Mouse (Mus musculus) G1E (cell line): Measurements from ENCODE around the gene Prrg4. TPM values are rescaled to one million over a fixed set of nuclear protein-coding genes. Genes with fewer than 3 reads are reported as not detected.

Source experiments
- ATAC-seq: 2 replicates; pipeline ENCODE4 v1.8.0; 2016; ENCODE audit warnings: mild to moderate bottlenecking; ENCODE audit not compliant: insufficient number of reproducible peaks, poor library complexity, low FRiP score, severe bottlenecking; ENCODE audit errors: extremely low read depth
- DNase-seq: peaks from one replicate; pipeline ENCODE4 v3.0.0; 2012; ENCODE audit warnings: low spot score
- H3K27me3 ChIP-seq: 2 replicates; pipeline ENCODE4 v1.6.1; 2012; ENCODE audit warnings: mild to moderate bottlenecking, low read length, inconsistent platforms; ENCODE audit not compliant: insufficient read depth
- H3K36me3 ChIP-seq: replicated peaks from 2 replicates; pipeline ENCODE3; 2012; ENCODE audit warnings: mild to moderate bottlenecking, inconsistent platforms
- H3K4me1 ChIP-seq: 2 replicates; pipeline ENCODE4 v1.6.1; 2012; ENCODE audit warnings: low read depth, low read length, inconsistent platforms, mixed read lengths; ENCODE audit not compliant: insufficient read depth
- H3K4me3 ChIP-seq: 2 replicates; pipeline ENCODE4 v1.5.1; 2012; ENCODE audit warnings: low read depth, mild to moderate bottlenecking, inconsistent platforms, low read length, moderate library complexity, mixed read lengths
- H3K9me3 ChIP-seq: replicated peaks from 2 replicates; pipeline ENCODE4 v1.6.1; 2012; ENCODE audit warnings: inconsistent platforms
- CTCF ChIP-seq: IDR thresholded peaks from 2 replicates; pipeline ENCODE4 v1.5.1; 2012; ENCODE audit warnings: low read depth, low read length, inconsistent platforms, mixed read lengths
- GATA1 ChIP-seq: IDR thresholded peaks from 2 replicates; pipeline ENCODE4 v1.6.1; 2012; ENCODE audit warnings: borderline replicate concordance, low read length, inconsistent platforms, mixed read lengths
- GATA2 ChIP-seq: IDR thresholded peaks from 2 replicates; pipeline ENCODE4 v1.6.1; 2012; ENCODE audit warnings: low read depth, low read length, inconsistent platforms, borderline replicate concordance
- POLR2AphosphoS5 ChIP-seq: IDR thresholded peaks from 2 replicates; pipeline ENCODE4 v1.6.1; 2012; ENCODE audit warnings: low read depth, low read length, inconsistent platforms; ENCODE audit not compliant: insufficient replicate concordance
- TAL1 ChIP-seq: conservative IDR thresholded peaks from 2 replicates; pipeline ENCODE4 v1.6.1; 2012; ENCODE audit warnings: low read depth, low read length, inconsistent platforms, mixed read lengths
- polyA plus RNA-seq: library from polyadenylated mRNA; stranded (reverse); fragments of >175 nt; gene quantifications from 2 replicates; pipeline ENCODE4 v1.2.3, GENCODE M21; 2012
- total RNA-seq, 2 experiments: library from RNA; stranded (forward) in 1 of 2; stranded (reverse) in 1 of 2; fragments of 200-1000 nt in 1 of 2; fragments of >200 nt in 1 of 2; fragmentation: Nextera tagmentation in 1 of 2; gene quantifications; 2 replicates each; pipeline ENCODE4 v1.2.3; 2014 to 2017

Gene Prrg4
- total and polyA plus RNA-seq, 3 experiments: 0.05 TPM; not detected in 2

DNA sequence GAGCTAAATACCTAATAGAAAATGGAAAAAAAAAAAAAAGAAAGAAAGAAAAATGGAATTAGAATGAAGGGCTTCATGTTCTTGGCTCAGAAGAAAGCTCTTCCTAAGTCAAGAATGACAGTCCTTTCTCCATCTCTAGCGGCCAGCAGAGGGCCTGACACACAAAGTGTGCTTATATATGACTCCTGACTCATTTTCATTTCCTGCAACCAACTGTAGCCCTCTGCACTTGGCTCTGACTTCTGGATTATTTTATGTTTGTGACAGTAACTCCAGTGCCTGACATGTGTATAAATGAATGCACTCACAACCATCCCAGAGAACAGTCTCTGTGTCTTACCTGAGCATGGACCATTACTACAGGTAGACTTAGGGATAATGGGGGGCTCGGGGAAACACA, 2.0 kb downstream of the Prrg4 start:
- no peaks in the 10 kb centered on the region for H3K36me3 ChIP-seq
- no peak for ATAC-seq
- H3K9me3 ChIP-seq: no peaks in the 10 kb centered on the region
- peaks cover 5% of the 10 kb centered on the region; the same call in 1 of the 2 replicates for H3K4me1 ChIP-seq
- H3K4me3 ChIP-seq: no peak overlapping the region
- TF ChIP-seq POLR2AphosphoS5: no peak
- no peak for TF ChIP-seq TAL1
- TF ChIP-seq GATA1: no peak
- no peak for TF ChIP-seq GATA2
- no peak for TF ChIP-seq CTCF
- H3K27me3 ChIP-seq: peaks cover 22% of the 10 kb centered on the region
- no peak for DNase-seq

- DNase-seq: no peak
- TF ChIP-seq POLR2AphosphoS5: no peak
- no peak for TF ChIP-seq GATA1
- TF ChIP-seq CTCF: no peak
- TF ChIP-seq GATA2: no peak
- no peak for TF ChIP-seq TAL1
- Histone ChIP-seq H3K9me3 (no peaks in the 10 kb centered on the region), H3K27me3 (peaks cover 22% of the 10 kb centered on the region), H3K4me1 (peaks cover 5% of the 10 kb centered on the region; the same call in 1 of the 2 replicates), H3K36me3 (no peaks in the 10 kb centered on the region), H3K4me3 (no peak overlapping the region)
- ATAC-seq: no peak
Measured at GRCm38 (mm10) chr2:104846638-104847414, 2.9 kb downstream of the Prrg4 start.

DNA sequence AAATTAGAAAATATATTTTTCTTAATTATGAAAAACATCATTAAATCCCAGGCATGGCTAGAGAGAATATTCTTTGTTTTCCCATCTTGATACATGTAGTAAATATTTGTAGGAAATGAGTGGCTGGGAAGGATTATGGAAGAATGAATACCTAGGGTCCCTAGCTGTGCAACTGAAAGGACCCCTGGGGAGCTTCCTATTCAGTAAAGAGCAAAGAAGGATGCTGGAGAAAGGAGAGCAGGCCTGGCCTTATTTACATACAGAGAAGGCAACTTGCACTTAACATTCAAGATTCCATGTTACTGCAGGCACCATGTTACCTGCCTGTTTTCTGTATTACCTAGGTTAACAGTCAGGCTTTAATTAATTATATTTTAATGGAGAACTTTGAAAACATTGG, 7.1 kb downstream of the Prrg4 start:
- ATAC-seq (no peak), DNase-seq (no peak)
- TF ChIP-seq POLR2AphosphoS5: no peak
- TF ChIP-seq GATA2: no peak
- TF ChIP-seq TAL1: no peak
- no peak for TF ChIP-seq CTCF
- no peak for TF ChIP-seq GATA1
- Histone ChIP-seq H3K9me3 (no peaks in the 10 kb centered on the region), H3K27me3 (peaks cover 9% of the 10 kb centered on the region), H3K36me3 (no peaks in the 10 kb centered on the region), H3K4me1 (no peaks in the 10 kb centered on the region), H3K4me3 (no peak overlapping the region)

DNA sequence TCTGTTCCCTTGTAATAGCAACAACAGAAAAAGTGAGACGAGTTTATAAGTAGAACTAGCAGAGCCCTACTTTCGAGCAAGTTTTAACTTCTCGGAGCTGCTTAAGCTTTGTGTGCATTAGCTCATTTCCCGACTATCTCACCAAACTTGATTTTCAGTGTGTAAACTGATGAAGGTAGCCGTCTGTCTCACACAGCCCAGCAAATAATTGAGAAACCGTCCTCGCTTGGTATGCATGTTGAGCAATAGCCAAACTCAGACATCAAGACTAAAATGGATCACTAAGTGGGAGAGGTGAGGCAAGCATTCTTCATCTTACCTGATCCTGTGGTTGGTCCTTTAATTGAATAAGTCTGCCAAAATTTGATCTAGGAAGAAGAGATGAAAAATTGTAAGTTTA, 7.9 kb downstream of the Prrg4 start:
- Histone ChIP-seq H3K27me3 (peaks cover 8% of the 10 kb centered on the region), H3K9me3 (no peaks in the 10 kb centered on the region), H3K4me3 (no peak overlapping the region), H3K4me1 (no peaks in the 10 kb centered on the region), H3K36me3 (no peaks in the 10 kb centered on the region)
- ATAC-seq (no peak), DNase-seq (no peak)
- TF ChIP-seq GATA1: no peak
- no peak for TF ChIP-seq TAL1
- no peak for TF ChIP-seq GATA2
- no peak for TF ChIP-seq POLR2AphosphoS5
- no peak for TF ChIP-seq CTCF

DNA sequence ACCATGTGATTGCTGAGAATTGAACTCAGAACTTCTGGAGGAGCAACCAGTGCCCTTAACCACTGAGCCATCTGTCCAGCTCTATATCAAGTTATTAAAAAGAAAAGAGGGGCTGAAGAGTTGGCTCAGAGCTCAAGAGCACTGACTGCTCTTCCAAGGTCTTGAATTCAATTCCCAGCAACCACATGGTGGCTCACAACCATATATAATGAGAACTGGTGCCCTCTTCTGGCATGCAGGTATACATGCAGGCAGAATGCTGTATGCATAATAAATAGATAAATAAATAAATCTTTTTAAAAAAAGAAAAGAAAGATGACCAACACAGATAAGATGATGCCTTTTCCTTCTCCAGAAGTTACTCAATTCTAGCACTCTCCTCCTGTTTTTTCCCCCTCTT, 8.7 kb downstream of the Prrg4 start:
- Histone ChIP-seq H3K9me3 (no peaks in the 10 kb centered on the region), H3K4me3 (no peak overlapping the region), H3K36me3 (no peaks in the 10 kb centered on the region), H3K4me1 (no peaks in the 10 kb centered on the region), H3K27me3 (peaks cover 7% of the 10 kb centered on the region)
- no peak for DNase-seq
- TF ChIP-seq POLR2AphosphoS5 (no peak), CTCF (no peak), TAL1 (no peak)
- ATAC-seq: no peak

GRCm38 (mm10) chr2:104832486-104832885, 17.2 kb downstream of the Prrg4 start:
- H3K4me1 ChIP-seq: no peaks in the 10 kb centered on the region
- H3K4me3 ChIP-seq: no peak overlapping the region
- H3K9me3 ChIP-seq: no peaks in the 10 kb centered on the region
- TF ChIP-seq GATA2: no peak
- no peak for TF ChIP-seq GATA1
- no peak for TF ChIP-seq TAL1
- TF ChIP-seq POLR2AphosphoS5: no peak
- TF ChIP-seq CTCF: no peak
- peaks cover 12% of the 10 kb centered on the region for H3K27me3 ChIP-seq
- DNase-seq (no peak), ATAC-seq (no peak)
- H3K36me3 ChIP-seq: no peaks in the 10 kb centered on the region
